Mouse (Mus musculus) embryonic fibroblast, embryonic 13.5 days (primary cell): Measurements from ENCODE around the gene Cep95.

ENCODE experiments used
- CTCF ChIP-seq: IDR thresholded peaks from 2 replicates; pipeline ENCODE4 v1.5.1; 2011; ENCODE audit warnings: mild to moderate bottlenecking, control low read depth, low read length, moderate library complexity, borderline replicate concordance; ENCODE audit not compliant: insufficient read depth
- POLR2A ChIP-seq: IDR thresholded peaks from 2 replicates; pipeline ENCODE4 v1.6.1; 2011; ENCODE audit warnings: low read depth, mild to moderate bottlenecking, control low read depth, low read length, moderate library complexity

DNA sequence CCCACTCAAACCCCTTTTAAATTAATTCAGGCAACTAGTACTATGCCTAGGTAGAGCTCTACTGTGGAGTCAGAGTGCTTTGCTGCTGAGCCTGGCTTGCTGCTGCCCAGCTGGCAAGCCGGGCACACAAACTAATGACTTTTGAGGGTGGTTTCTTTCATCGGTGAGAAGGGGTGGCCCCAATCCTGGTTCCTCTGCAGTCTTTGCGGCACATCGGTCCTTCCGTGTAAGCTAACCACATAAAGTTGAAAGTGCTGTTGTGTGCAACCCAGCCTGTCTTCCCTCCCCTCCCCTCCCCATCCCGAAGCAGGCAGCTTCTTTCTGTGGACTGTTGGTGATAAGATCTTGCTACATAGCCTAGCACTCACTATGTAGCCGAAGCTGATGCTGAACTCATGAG is 36.9 kb upstream of the Cep95 start:
- TF ChIP-seq CTCF (no peak), POLR2A (no peak)
